Mouse (Mus musculus) kidney, embryonic 16.5 days (tissue): ENCODE data around the gene Lrrc61. TPM values are rescaled to one million over a fixed set of nuclear protein-coding genes. Genes with fewer than 3 reads are reported as not detected.
A peak's percentile ranks its signal among the peaks of the same experiment; 100 is the strongest.

Experiments used
- ATAC-seq: fragments of 200-750 bp; cut with Nextera tagmentation; 2 replicates; pipeline ENCODE4 v1.8.0; 2017; ENCODE audit warnings: moderate TSS enrichment; ENCODE audit not compliant: low FRiP score, low TSS enrichment
- H3K27ac ChIP-seq: fragments of 300-500 bp; sonication (generic); 2 replicates; pipeline ENCODE4 v1.5.1; 2014; ENCODE audit warnings: low read length
- H3K27me3 ChIP-seq: fragments of 300-500 bp; sonication (generic); 2 replicates; pipeline ENCODE4 v1.6.1; 2014; ENCODE audit warnings: low read length, control low read depth, mixed read lengths; ENCODE audit not compliant: insufficient read depth
- H3K36me3 ChIP-seq: fragments of 300-500 bp; sonication (generic); 2 replicates; pipeline ENCODE4 v1.6.1; 2014; ENCODE audit warnings: low read length, control low read depth, mixed read lengths; ENCODE audit not compliant: insufficient read depth
- H3K4me1 ChIP-seq: fragments of 300-500 bp; sonication (generic); 2 replicates; pipeline ENCODE4 v1.6.1; 2014; ENCODE audit warnings: low read length, control low read depth, mixed read lengths; ENCODE audit not compliant: insufficient read depth
- H3K4me2 ChIP-seq: fragments of 300-500 bp; sonication (generic); replicated peaks from 2 replicates; pipeline ENCODE4 v1.6.1; 2014; ENCODE audit warnings: low read depth, low read length
- H3K4me3 ChIP-seq: fragments of 300-500 bp; sonication (generic); 2 replicates; pipeline ENCODE4 v1.5.1; 2014; ENCODE audit warnings: mild to moderate bottlenecking, low read length
- H3K9ac ChIP-seq: fragments of 300-500 bp; sonication (generic); replicated peaks from 2 replicates; pipeline ENCODE4 v1.6.1; 2014; ENCODE audit warnings: low read length
- H3K9me3 ChIP-seq: fragments of 300-500 bp; sonication (generic); 2 replicates; pipeline ENCODE4 v1.6.1; 2016; ENCODE audit warnings: low read length, control low read depth
- WGBS: fragments of 180-500 bp; shearing (Covaris S2); extraction: QIAGEN DNeasy Blood & Tissue Kit; methylation state at CpG from one replicate; pipeline ENCODE4 v1.1.7; 2014; 5-methylcytosine and 5-hydroxymethylcytosine counted together
- polyA plus RNA-seq: library from polyadenylated mRNA; unstranded; fragments of >200 nt; fragmentation: Nextera tagmentation; extraction: Ambion mirVana; gene quantifications from 2 replicates; pipeline ENCODE4 v1.2.1, GENCODE M21; 2015

The Lrrc61 gene
- polyA plus RNA-seq, 1 experiment from 2014 or later: 14.5 TPM

DNA sequence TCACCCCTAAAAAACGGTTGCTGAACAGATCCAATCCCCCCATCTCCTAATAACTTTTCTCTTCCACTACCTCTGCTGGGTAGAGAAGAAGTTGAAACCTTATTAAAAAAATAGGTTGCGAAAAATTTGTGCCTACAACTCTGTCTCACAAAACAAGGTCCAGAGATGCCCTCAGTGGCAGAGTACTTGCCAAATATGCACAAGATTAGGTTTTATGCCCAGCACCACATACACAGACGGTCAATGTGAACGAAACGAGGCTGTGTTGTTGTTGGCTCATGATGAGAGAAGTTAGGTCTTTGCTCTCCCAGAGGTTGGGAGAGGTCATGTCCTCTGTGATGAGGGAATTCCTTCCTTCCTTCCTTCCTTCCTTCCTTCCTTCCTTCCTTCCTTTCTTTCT is 9.3 kb upstream of the Lrrc61 start:
- no peak for ATAC-seq
- no peak overlapping the region for H3K27ac ChIP-seq
- WGBS: 65% methylated on average over 5 of the region's 5 CpGs
- H3K9me3 ChIP-seq: no peaks in the 10 kb centered on the region
- peaks cover 13% of the 10 kb centered on the region for H3K4me1 ChIP-seq
- H3K9ac ChIP-seq: no peak overlapping the region
- no peaks in the 10 kb centered on the region for H3K36me3 ChIP-seq
- H3K4me2 ChIP-seq: no peak overlapping the region
- no peaks in the 10 kb centered on the region for H3K27me3 ChIP-seq
- no peak overlapping the region for H3K4me3 ChIP-seq

GRCm38 (mm10) chr6:48546271-48546670 is 8.3 kb upstream of the Lrrc61 start:
- no peaks in the 10 kb centered on the region for H3K36me3 ChIP-seq
- ATAC-seq: no peak
- H3K4me1 ChIP-seq: peaks cover 13% of the 10 kb centered on the region
- no peaks in the 10 kb centered on the region for H3K9me3 ChIP-seq
- H3K27ac ChIP-seq: no peak overlapping the region
- WGBS: 38% methylated on average over 1 of the region's 1 CpGs
- H3K27me3 ChIP-seq: no peaks in the 10 kb centered on the region
- no peak overlapping the region for H3K4me3 ChIP-seq
- H3K4me2 ChIP-seq: no peak overlapping the region
- no peak overlapping the region for H3K9ac ChIP-seq

DNA sequence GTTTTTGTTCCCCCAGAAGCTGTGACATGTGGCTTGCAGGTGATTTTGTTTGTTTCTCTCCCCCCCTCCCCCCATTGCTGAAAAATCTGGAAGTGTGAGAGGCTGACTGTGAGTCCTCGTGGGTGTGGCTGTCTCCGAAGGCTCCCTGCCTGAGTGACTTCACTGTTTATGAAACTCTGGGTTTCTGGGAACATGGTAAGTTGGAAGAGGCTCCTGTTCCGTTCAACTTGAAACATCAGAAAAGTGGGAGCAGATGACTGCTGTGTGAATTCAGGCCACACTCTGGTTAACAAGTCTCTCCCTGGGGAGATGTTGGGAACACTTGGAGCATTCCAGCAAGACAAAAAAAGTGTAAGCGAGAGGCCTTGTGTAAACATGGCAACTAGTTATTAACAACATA is 7.7 kb upstream of the Lrrc61 start:
- Histone ChIP-seq H3K4me1 (peaks cover 8% of the 10 kb centered on the region), H3K4me3 (no peak overlapping the region), H3K4me2 (no peak overlapping the region), H3K9me3 (no peaks in the 10 kb centered on the region), H3K36me3 (no peaks in the 10 kb centered on the region), H3K9ac (no peak overlapping the region), H3K27me3 (no peaks in the 10 kb centered on the region), H3K27ac (no peak overlapping the region)
- no peak for ATAC-seq
- 52% methylated on average over 4 of the region's 4 CpGs for WGBS

DNA sequence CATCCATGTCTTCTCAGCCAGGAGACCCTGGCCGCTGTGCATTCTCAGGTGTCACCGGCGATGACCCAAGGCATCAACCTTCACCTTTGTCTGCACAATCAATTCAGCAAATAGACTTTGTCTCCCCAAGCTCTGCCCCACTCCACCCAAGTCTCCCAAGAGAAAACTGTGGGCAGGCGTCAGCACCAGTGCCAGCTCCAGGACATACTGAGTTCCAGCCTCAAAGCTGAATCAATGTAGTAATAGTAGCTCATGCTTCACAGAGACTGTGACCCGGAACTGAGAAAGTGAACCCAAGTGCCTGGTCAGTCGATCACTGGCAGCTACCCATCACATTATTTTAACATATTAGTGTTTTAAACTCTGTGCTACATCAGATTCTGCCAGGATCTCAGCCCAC is 6.3 kb upstream of the Lrrc61 start:
- H3K4me1 ChIP-seq: 0 out of 2 replicates have a peak, but pooled peaks cover 2% of the 10 kb centered on the region
- no peaks in the 10 kb centered on the region for H3K36me3 ChIP-seq
- 76% methylated on average over 6 of the region's 6 CpGs for WGBS
- H3K4me2 ChIP-seq: no peak overlapping the region
- no peaks in the 10 kb centered on the region for H3K27me3 ChIP-seq
- H3K4me3 ChIP-seq: no peak overlapping the region
- no peak overlapping the region for H3K27ac ChIP-seq
- H3K9me3 ChIP-seq: no peaks in the 10 kb centered on the region
- no peak overlapping the region for H3K9ac ChIP-seq
- no peak for ATAC-seq

- Histone ChIP-seq H3K4me2 (no peak overlapping the region), H3K36me3 (peaks cover 6% of the 10 kb centered on the region; the same call in 1 of the 2 replicates), H3K9ac (no peak overlapping the region), H3K9me3 (no peaks in the 10 kb centered on the region), H3K4me3 (no peak overlapping the region), H3K27ac (no peak overlapping the region), H3K4me1 (peaks cover 13% of the 10 kb centered on the region), H3K27me3 (no peaks in the 10 kb centered on the region)
- no peak for ATAC-seq
- 64% methylated on average over 4 of the region's 4 CpGs for WGBS
Observed at GRCm38 (mm10) chr6:48552918-48553317, 1.7 kb upstream of the Lrrc61 start.

GRCm38 (mm10) chr6:48553819-48554218 is 777 bp upstream of the Lrrc61 start:
- H3K4me3 ChIP-seq: peak overlapping the region; percentile 65
- 83% methylated on average over 4 of the region's 4 CpGs for WGBS

GRCm38 (mm10) chr6:48555104-48555890 is 701 bp downstream of the Lrrc61 start:
- ATAC-seq: peak; percentile 88
- Histone ChIP-seq H3K4me2 (peak overlapping the region; percentile 65), H3K9me3 (no peaks in the 10 kb centered on the region), H3K36me3 (peaks cover 6% of the 10 kb centered on the region; the same call in 1 of the 2 replicates), H3K9ac (peak overlapping the region; percentile 75), H3K27ac (peak overlapping the region; percentile 100), H3K4me1 (peaks cover 13% of the 10 kb centered on the region), H3K27me3 (no peaks in the 10 kb centered on the region), H3K4me3 (peak overlapping the region; percentile 65)
- WGBS: 27% methylated on average over 14 of the region's 14 CpGs

More at GRCm38 (mm10) chr6:48553819-48554218, 777 bp upstream of the Lrrc61 start:
- H3K36me3 ChIP-seq: peaks cover 6% of the 10 kb centered on the region; the same call in 1 of the 2 replicates
- no peaks in the 10 kb centered on the region for H3K9me3 ChIP-seq
- H3K27ac ChIP-seq: peak overlapping the region; percentile 100
- H3K4me1 ChIP-seq: peaks cover 13% of the 10 kb centered on the region
- H3K9ac ChIP-seq: peak overlapping the region; percentile 75
- H3K27me3 ChIP-seq: no peaks in the 10 kb centered on the region
- no peak for ATAC-seq
- peak overlapping the region; percentile 65 for H3K4me2 ChIP-seq

DNA sequence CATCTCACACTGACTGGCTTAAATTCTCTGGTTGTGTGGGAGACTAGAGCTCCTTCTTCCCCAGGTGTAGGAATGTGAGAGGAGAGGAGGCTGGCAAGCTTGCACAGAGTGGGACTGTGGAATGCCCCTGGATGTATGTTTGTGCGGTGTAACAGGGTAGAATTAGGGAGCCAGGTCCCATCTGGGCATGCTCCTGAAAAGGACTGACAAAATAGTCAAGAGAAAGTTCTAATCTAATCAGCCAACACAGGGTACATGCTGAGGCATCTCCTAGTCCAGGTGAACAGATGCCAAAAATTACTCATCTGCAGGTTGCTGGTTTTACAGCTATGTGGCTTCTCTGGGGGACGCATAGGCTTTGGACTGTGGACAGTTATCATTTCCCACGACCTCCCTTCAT is 1.4 kb downstream of the Lrrc61 start:
- 90% methylated on average over 3 of the region's 3 CpGs for WGBS
- H3K9ac ChIP-seq: no peak overlapping the region
- no peak overlapping the region for H3K4me3 ChIP-seq
- ATAC-seq: no peak
- peak overlapping the region; percentile 65 for H3K4me2 ChIP-seq
- peak overlapping the region; percentile 100 for H3K27ac ChIP-seq
- H3K36me3 ChIP-seq: peaks cover 6% of the 10 kb centered on the region; the same call in 1 of the 2 replicates
- no peaks in the 10 kb centered on the region for H3K27me3 ChIP-seq
- H3K4me1 ChIP-seq: peaks cover 13% of the 10 kb centered on the region
- H3K9me3 ChIP-seq: no peaks in the 10 kb centered on the region

- Histone ChIP-seq H3K9ac (no peak overlapping the region), H3K36me3 (no peaks in the 10 kb centered on the region), H3K4me3 (no peak overlapping the region), H3K4me1 (peaks cover 30% of the 10 kb centered on the region), H3K27ac (no peak overlapping the region), H3K27me3 (no peaks in the 10 kb centered on the region), H3K4me2 (no peak overlapping the region), H3K9me3 (no peaks in the 10 kb centered on the region)
- WGBS: 80% methylated on average over 4 of the region's 4 CpGs
- ATAC-seq: no peak
Observed at GRCm38 (mm10) chr6:48565693-48566310, 11.2 kb downstream of the Lrrc61 start.

DNA sequence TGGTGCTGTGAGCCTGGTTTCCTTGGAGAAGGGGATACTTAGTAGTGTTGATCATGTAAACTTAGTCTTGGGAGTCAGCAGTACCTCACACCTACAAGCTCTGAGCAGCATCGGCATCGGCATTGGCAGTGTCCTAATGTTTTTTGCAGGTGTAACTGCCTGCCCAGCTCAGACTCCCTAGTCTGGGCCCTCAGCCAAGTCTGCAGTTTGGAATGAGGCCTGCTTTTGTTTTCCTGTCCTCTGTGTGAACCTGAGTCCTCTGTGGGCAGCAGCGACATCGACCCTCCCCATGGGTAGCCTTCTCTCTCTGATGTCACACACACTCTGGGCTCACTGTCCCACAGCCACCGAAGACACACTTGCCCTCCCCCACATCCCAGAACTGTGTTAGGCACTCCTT is 11.7 kb downstream of the Lrrc61 start:
- no peaks in the 10 kb centered on the region for H3K27me3 ChIP-seq
- no peak overlapping the region for H3K4me2 ChIP-seq
- no peak overlapping the region for H3K4me3 ChIP-seq
- peak; percentile 70 for ATAC-seq
- H3K9me3 ChIP-seq: no peaks in the 10 kb centered on the region
- H3K27ac ChIP-seq: peak overlapping the region; percentile 48
- H3K9ac ChIP-seq: no peak overlapping the region
- 16% methylated on average over 5 of the region's 5 CpGs for WGBS
- no peaks in the 10 kb centered on the region for H3K36me3 ChIP-seq
- H3K4me1 ChIP-seq: peaks cover 30% of the 10 kb centered on the region
